Mouse (Mus musculus) hindbrain, embryonic 11.5 days (tissue): ENCODE data around the gene 1700001P01Rik. TPM values are rescaled to one million over a fixed set of nuclear protein-coding genes. Genes with fewer than 3 reads are reported as not detected.
A peak's percentile ranks its signal among the peaks of the same experiment; 100 is the strongest.

Experiments used
- ATAC-seq: fragments of 200-750 bp; cut with Nextera tagmentation; 2 replicates; pipeline ENCODE4 v1.8.0; 2017; ENCODE audit warnings: mild to moderate bottlenecking, moderate TSS enrichment, moderate library complexity; ENCODE audit not compliant: low FRiP score
- DNase-seq: peaks from one replicate; pipeline ENCODE4 v3.0.0-alpha.2; 2015; ENCODE audit warnings: low spot score
- H3K27ac ChIP-seq: fragments of 300-500 bp; sonication (generic); 2 replicates; pipeline ENCODE4 v1.5.1; 2014; ENCODE audit warnings: mild to moderate bottlenecking, low read depth, low read length
- H3K27me3 ChIP-seq: fragments of 300-500 bp; sonication (generic); 2 replicates; pipeline ENCODE4 v1.6.1; 2014; ENCODE audit warnings: mild to moderate bottlenecking, low read length, moderate library complexity, mixed read lengths; ENCODE audit not compliant: control insufficient read depth, insufficient read depth
- H3K36me3 ChIP-seq: fragments of 300-500 bp; sonication (generic); 2 replicates; pipeline ENCODE4 v1.6.1; 2014; ENCODE audit warnings: mild to moderate bottlenecking, low read length, moderate library complexity, mixed read lengths; ENCODE audit not compliant: control insufficient read depth, insufficient read depth
- H3K4me1 ChIP-seq: fragments of 300-500 bp; sonication (generic); replicated peaks from 2 replicates; pipeline ENCODE4 v1.6.1; 2014; ENCODE audit warnings: low read length, mixed read lengths; ENCODE audit not compliant: control insufficient read depth, insufficient read depth
- H3K4me2 ChIP-seq: fragments of 300-500 bp; sonication (generic); replicated peaks from 2 replicates; pipeline ENCODE4 v1.6.1; 2014; ENCODE audit warnings: mild to moderate bottlenecking, low read depth, low read length
- H3K4me3 ChIP-seq: fragments of 300-500 bp; sonication (generic); 2 replicates; pipeline ENCODE4 v1.5.1; 2014; ENCODE audit warnings: low read depth, low read length
- H3K9ac ChIP-seq: fragments of 300-500 bp; sonication (generic); 2 replicates; pipeline ENCODE4 v1.6.1; 2014; ENCODE audit warnings: low read depth, low read length
- H3K9me3 ChIP-seq: fragments of 300-500 bp; sonication (generic); 2 replicates; pipeline ENCODE4 v1.6.1; 2016; ENCODE audit warnings: low read length; ENCODE audit not compliant: control insufficient read depth
- WGBS: fragments of 180-500 bp; shearing (Covaris S2); extraction: QIAGEN DNeasy Blood & Tissue Kit; methylation state at CpG from one replicate; pipeline ENCODE4 v1.1.7; 2014; 5-methylcytosine and 5-hydroxymethylcytosine counted together
- polyA plus RNA-seq: library from polyadenylated mRNA; unstranded; fragments of >200 nt; fragmentation: Nextera tagmentation; extraction: Ambion mirVana; gene quantifications from 2 replicates; pipeline ENCODE4 v1.2.1, GENCODE M21; 2014

The 1700001P01Rik gene
- polyA plus RNA-seq, 1 experiment from 2014 or later, result 0.39 TPM

DNA sequence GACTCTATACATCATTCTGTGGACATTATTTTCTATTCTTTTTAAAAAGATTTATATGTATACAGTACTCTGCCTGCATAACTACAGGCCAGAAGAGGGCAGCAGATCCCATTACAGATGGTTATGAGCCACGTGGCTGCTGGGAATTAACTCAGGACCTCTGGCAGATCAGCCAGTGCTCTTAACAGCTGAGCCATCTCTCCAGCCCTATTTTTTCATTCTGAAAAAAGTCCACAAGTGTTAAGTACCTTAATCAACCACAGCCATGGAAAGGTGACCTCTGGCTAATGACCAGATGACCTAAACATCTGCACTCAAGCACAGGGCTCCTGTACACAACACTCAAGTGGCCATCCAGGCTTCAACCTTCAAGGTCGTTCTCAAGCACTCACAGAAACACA lies 1.4 kb upstream of the 1700001P01Rik start:
- no peak overlapping the region for H3K4me2 ChIP-seq
- H3K9ac ChIP-seq, result no peak overlapping the region
- DNase-seq, result peak; percentile 55
- WGBS, result 51% methylated on average over 2 of the region's 2 CpGs
- no peaks in the 10 kb centered on the region for H3K9me3 ChIP-seq
- H3K36me3 ChIP-seq, result peaks cover 16% of the 10 kb centered on the region; the same call in 1 of the 2 replicates
- no peak for ATAC-seq
- H3K27me3 ChIP-seq, result no peaks in the 10 kb centered on the region
- peaks cover 4% of the 10 kb centered on the region; the same call in 1 of the 2 replicates for H3K4me1 ChIP-seq
- H3K27ac ChIP-seq, result no peak overlapping the region
- no peak overlapping the region for H3K4me3 ChIP-seq

DNA sequence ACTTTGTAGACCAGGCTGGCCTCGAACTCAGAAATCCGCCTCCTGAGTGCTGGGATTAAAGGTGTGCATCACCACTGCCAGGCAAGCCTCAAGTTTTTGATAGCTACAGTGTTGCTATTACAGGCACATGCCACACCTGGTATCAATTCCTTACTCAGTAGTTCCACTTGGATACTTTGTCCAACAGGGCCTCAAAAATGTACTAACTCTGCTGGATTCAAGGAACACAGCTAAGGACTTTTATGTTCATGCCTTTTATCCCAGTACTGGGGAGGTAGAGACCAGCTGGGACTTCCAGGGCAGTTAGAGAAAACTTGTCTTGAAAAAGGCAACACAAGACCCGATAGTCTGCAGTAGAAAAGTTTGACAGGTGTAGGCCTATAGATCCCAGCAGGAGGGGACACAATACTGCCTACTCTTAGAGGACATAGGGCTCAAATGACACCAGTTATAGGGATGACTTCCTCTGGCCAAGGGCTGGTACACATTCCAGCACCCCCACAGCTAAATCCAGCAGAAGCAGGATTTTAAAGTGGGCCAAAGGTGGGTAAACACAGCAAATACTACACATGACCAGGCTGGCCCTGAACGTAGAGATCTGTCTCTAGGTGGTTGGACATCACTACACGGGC lies 895 bp upstream of the 1700001P01Rik start:
- no peaks in the 10 kb centered on the region for H3K27me3 ChIP-seq
- no peak overlapping the region for H3K27ac ChIP-seq
- no peaks in the 10 kb centered on the region for H3K9me3 ChIP-seq
- no peak overlapping the region for H3K4me2 ChIP-seq
- H3K4me3 ChIP-seq, result no peak overlapping the region
- peaks cover 4% of the 10 kb centered on the region; the same call in 1 of the 2 replicates for H3K4me1 ChIP-seq
- DNase-seq (peak; percentile 20), ATAC-seq (no peak)
- peaks cover 16% of the 10 kb centered on the region; the same call in 1 of the 2 replicates for H3K36me3 ChIP-seq
- 60% methylated on average over 5 of the region's 5 CpGs for WGBS
- no peak overlapping the region for H3K9ac ChIP-seq

DNA sequence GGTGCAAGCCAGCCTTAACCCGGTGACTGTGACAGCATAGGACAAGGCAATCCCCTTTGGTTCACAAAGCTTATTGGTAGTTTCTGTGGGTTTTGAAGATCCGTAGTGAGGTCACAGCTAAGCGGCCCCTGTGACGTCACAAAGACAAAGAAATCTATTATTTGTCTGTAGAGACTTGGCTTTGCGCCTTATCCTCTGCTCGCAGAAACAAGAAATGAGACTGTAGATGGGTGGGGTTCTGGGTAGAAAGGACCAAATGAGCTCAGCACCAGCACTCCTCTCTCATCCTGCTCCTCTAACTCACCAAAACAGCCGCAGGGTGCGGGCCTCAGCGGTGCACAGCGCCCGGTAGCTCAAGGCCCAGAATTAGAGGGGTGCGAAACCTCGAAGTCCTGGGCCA lies 532 bp downstream of the 1700001P01Rik start:
- H3K9me3 ChIP-seq, result no peaks in the 10 kb centered on the region
- ATAC-seq, result no peak
- no peak overlapping the region for H3K27ac ChIP-seq
- no peak for DNase-seq
- H3K27me3 ChIP-seq, result no peaks in the 10 kb centered on the region
- no peaks in the 10 kb centered on the region for H3K4me1 ChIP-seq
- H3K36me3 ChIP-seq, result peaks cover 16% of the 10 kb centered on the region; the same call in 1 of the 2 replicates
- no peak overlapping the region for H3K9ac ChIP-seq
- WGBS, result 80% methylated on average over 13 of the region's 13 CpGs
- no peak overlapping the region for H3K4me3 ChIP-seq
- H3K4me2 ChIP-seq, result no peak overlapping the region

DNA sequence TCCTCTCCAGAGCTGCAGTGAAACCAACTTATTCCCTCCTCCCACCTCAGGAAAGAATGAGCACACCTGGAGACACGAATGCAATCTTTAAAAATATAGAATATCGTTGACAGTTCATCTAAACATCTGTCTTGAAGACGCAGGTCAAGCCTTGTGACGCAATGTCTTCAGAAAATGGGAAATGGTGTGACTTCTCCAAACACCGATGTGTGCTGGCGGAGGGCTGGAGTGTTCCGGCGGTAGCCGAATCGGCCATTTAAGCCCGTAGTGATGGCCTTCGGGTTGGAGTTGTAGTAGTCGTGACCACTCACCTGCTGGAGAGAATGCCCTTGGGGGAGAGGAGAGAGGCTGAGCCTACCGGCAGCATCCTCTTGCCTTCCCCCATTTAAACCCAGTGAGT lies 4.3 kb downstream of the 1700001P01Rik start:
- no peaks in the 10 kb centered on the region for H3K27me3 ChIP-seq
- no peak overlapping the region for H3K9ac ChIP-seq
- H3K36me3 ChIP-seq, result peaks cover under 1% of the 10 kb centered on the region; the same call in 1 of the 2 replicates
- no peak for ATAC-seq
- no peak overlapping the region for H3K27ac ChIP-seq
- no peak overlapping the region for H3K4me3 ChIP-seq
- WGBS, result 82% methylated on average over 14 of the region's 14 CpGs
- H3K4me2 ChIP-seq, result no peak overlapping the region
- H3K4me1 ChIP-seq, result no peaks in the 10 kb centered on the region
- DNase-seq, result no peak
- no peaks in the 10 kb centered on the region for H3K9me3 ChIP-seq

DNA sequence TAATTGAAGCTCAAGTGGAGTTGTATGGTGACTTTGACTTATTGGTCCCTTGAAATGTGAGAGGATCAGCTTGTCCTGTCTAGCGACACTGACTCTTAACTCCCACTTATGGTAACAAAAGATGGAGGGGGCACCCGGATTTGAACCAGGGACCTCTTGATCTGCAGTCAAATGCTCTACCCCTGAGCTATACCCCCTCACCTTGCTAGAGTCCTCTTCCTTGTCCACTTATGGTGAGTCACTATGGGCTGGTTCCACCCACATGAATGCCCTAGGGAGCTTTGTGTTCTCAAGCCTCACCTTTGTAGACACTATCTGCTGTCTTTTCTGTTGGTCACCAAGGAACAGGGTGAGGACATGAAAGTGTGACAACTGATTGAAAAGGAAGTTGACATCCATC lies 6.0 kb downstream of the 1700001P01Rik start:
- ATAC-seq (no peak), DNase-seq (no peak)
- H3K27me3 ChIP-seq, result no peaks in the 10 kb centered on the region
- WGBS, result 36% methylated on average over 2 of the region's 2 CpGs
- H3K4me1 ChIP-seq, result no peaks in the 10 kb centered on the region
- H3K9me3 ChIP-seq, result no peaks in the 10 kb centered on the region
- H3K4me2 ChIP-seq, result no peak overlapping the region
- no peak overlapping the region for H3K9ac ChIP-seq
- H3K4me3 ChIP-seq, result no peak overlapping the region
- H3K27ac ChIP-seq, result no peak overlapping the region
- H3K36me3 ChIP-seq, result no peaks in the 10 kb centered on the region

DNA sequence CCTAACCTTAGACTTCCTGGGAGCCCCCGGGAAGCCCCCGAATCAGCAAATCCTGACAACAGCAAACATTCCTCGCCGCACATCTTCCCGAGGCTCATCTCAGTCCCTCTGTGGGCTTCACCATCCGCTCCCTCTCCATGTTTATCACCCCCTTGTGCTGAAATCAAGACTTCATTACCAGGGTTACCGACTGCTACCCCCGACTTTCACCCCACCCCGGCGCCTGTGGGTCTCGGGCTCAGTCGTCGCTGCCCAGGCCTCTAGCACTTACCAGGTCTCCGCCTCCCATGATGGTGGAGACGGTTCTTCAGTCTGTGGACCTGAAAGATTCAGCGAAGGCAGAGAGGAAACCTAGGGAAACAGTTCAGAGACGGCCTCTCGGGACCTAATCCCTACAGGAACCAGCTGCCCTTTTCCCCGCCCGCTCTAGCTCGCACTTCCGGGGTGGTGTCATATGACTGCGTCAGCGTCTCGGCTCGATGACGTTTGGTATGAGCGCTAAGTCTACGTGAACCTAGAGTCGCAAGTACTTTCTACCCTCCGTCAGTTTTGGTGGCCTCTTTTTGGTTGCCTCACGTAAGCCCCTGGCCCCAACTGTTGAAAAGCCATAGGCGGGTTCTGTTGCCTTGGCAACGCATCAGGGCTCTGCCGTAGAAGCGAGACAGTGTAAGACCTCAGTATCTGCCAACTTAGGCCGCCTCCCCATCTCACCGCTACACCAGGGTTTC lies 9.4 kb downstream of the 1700001P01Rik start, which contains the start of gene Cwc25:
Gene Cwc25, minus strand, starts transcription at position 403 of the 728 bp plus-strand sequence.
- WGBS, result under 1% methylated on average over 38 of the region's 38 CpGs
- Histone ChIP-seq H3K4me2 (peak within 1 kb of the TSS; percentile 85), H3K4me1 (no peaks in the 10 kb centered on the region), H3K9ac (peak within 1 kb of the TSS; percentile 88), H3K4me3 (peak within 1 kb of the TSS; percentile 95), H3K9me3 (no peaks in the 10 kb centered on the region), H3K27ac (peak within 1 kb of the TSS; percentile 74), H3K27me3 (no peaks in the 10 kb centered on the region), H3K36me3 (peaks cover 3% of the 10 kb centered on the region; the same call in 1 of the 2 replicates)
- peak; percentile 87 for ATAC-seq
- DNase-seq, result peak; percentile 98

DNA sequence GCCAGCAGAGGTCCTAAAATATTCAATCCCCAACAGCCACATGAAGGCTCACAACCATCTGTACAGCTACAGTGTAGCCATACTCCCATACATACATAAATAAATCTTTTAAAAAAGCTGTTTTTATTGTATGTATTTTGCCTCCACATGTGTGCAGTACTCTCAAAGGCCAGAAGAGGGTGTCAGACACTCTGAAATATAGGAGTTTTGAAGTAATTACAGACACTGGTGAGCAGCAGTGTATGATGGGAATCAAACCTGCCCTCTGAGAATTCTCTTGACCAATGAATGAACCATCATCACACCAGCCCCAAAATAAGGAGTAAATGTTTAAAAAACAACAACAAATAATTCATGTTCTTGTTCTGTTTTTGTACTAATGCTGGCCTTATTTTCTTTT lies 14.1 kb downstream of the 1700001P01Rik start:
- Histone ChIP-seq H3K27me3 (no peaks in the 10 kb centered on the region), H3K9ac (no peak overlapping the region), H3K9me3 (no peaks in the 10 kb centered on the region), H3K4me2 (no peak overlapping the region), H3K4me3 (no peak overlapping the region), H3K27ac (no peak overlapping the region), H3K4me1 (no peaks in the 10 kb centered on the region), H3K36me3 (peaks cover 4% of the 10 kb centered on the region)
- ATAC-seq, result no peak
- no peak for DNase-seq

DNA sequence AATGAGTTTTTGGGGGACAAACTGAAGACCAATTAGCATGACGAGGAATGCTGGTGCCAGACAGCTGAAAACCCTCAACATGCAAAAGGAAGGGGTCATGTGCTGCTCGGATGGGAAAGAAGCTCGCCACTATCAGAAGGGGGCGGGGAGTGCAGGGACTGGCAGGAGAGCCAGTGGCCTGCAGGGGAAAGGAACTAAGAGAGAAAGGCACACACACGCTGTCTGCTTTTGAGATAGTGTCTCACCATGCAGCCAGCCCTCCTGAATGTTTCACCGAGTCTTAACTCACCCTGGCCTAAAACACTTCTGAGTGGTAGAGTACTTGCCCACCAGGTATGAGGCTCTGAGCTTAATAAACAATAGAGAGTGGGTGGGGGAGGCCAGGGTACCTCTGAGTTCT lies 16.8 kb downstream of the 1700001P01Rik start:
- WGBS, result 86% methylated on average over 6 of the region's 6 CpGs
- no peaks in the 10 kb centered on the region for H3K4me1 ChIP-seq
- ATAC-seq, result no peak
- no peaks in the 10 kb centered on the region for H3K9me3 ChIP-seq
- no peak overlapping the region for H3K4me2 ChIP-seq
- H3K9ac ChIP-seq, result no peak overlapping the region
- peaks cover 11% of the 10 kb centered on the region for H3K36me3 ChIP-seq
- no peak overlapping the region for H3K4me3 ChIP-seq
- no peaks in the 10 kb centered on the region for H3K27me3 ChIP-seq
- H3K27ac ChIP-seq, result no peak overlapping the region
- no peak for DNase-seq

DNA sequence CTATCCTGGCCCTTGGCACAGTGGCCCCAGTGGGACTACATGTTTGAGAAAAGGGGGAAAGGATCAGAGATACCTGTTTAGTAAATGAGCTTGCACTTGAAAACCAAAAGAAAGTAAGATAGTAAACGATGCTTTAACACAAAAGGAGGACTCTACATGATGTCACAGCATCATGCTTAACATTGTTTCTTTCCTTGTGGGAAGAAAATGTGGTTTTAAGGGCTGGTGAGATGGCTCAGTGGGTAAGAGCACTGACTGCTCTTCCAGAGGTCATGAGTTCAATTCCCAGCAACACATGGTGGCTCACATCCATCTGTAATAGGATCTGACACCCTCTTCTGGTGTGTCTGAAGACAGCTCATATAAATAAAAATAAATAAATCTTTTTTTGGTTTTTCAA lies 17.6 kb downstream of the 1700001P01Rik start:
- no peak for ATAC-seq
- no peak overlapping the region for H3K4me2 ChIP-seq
- H3K9me3 ChIP-seq, result no peaks in the 10 kb centered on the region
- WGBS, result 94% methylated on average over 1 of the region's 1 CpGs
- H3K9ac ChIP-seq, result no peak overlapping the region
- H3K4me3 ChIP-seq, result no peak overlapping the region
- H3K4me1 ChIP-seq, result no peaks in the 10 kb centered on the region
- H3K27ac ChIP-seq, result no peak overlapping the region
- H3K27me3 ChIP-seq, result no peaks in the 10 kb centered on the region
- peaks cover 13% of the 10 kb centered on the region for H3K36me3 ChIP-seq
- no peak for DNase-seq
